24 mouse cellular contexts compared by ENCODE assay signal in the genomic region with DNA sequence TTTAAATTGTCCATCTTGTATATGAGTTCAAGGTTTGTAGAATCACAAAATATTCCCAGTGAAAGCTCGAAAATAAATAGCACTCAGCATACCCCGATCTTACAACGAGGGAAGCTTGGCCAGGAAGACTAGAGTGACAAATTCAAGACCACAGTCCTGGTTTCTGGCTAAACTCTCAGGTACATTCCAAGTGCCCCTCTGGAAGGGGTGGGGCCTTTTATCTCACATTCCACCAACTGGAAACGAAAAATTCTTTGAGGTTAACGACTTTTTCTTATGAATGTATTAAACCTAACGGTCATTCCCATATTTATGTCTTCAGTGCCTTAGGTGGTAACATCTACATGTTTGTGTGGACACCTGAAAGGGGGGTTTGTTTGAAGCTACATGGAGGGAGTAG. TPM values are rescaled to one million over a fixed set of nuclear protein-coding genes. Genes with fewer than 3 reads are reported as not detected.
DNase-seq lines count a peak whose midpoint lies in the region; ATAC-seq and TF ChIP-seq lines count a peak whose summit lies in the region.
"Had no signal": no experiment of that assay in that cellular context is flagged by ENCODE, and none has a peak within 500 bp of the region (broad histone marks: within the 10 kb centered on the region; RNA-seq: fewer than 3 reads in every experiment).

No protein-coding gene starts in this region.

- no peaks in the 10 kb centered on the region for H3K4me1 ChIP-seq in lung, embryonic 14.5 days (ENCODE audit: insufficient read depth)
- no peaks in the 10 kb centered on the region for H3K4me1 ChIP-seq in lung, adult 2 months (ENCODE audit: control insufficient read depth, insufficient read depth, low read length)
- peaks cover 10% of the 10 kb centered on the region for H3K4me1 ChIP-seq in lung, embryonic 16.5 days (replicated peaks; ENCODE audit: control insufficient read depth, insufficient read depth, low read length)
- H3K4me1 ChIP-seq: embryonic facial prominence, embryonic 10.5 days; embryonic facial prominence, embryonic 12.5 days; forebrain, embryonic 13.5 days; forebrain, embryonic 15.5 days had no signal

- H3K4me2 ChIP-seq in lung, embryonic 14.5 days, result no peak overlapping the region
- peak overlapping the region; percentile 11; the same call in 1 of the 2 replicates for H3K4me2 ChIP-seq in lung, embryonic 16.5 days (ENCODE audit: low read depth, low read length)
- H3K4me2 ChIP-seq: embryonic facial prominence, embryonic 12.5 days; forebrain, embryonic 13.5 days; forebrain, embryonic 15.5 days had no signal

- TF ChIP-seq CTCF in lung, embryonic 14.5 days (IDR thresholded peaks at IDR 0.05; ENCODE audit: low read depth), result no peak
- no peak for TF ChIP-seq CTCF in lung, adult 2 months (IDR thresholded peaks at IDR 0.05; ENCODE audit: insufficient read depth, low read length)

- no peak for TF ChIP-seq POLR2A in lung, adult 2 months (IDR thresholded peaks at IDR 0.05; ENCODE audit: borderline replicate concordance, extremely low read depth, low read depth, low read length)

- H3K9ac ChIP-seq in lung, embryonic 14.5 days, result no peak overlapping the region
- no peak overlapping the region for H3K9ac ChIP-seq in lung, embryonic 16.5 days (ENCODE audit: low read length)
- H3K9ac ChIP-seq: embryonic facial prominence, embryonic 12.5 days; forebrain, embryonic 13.5 days; forebrain, embryonic 15.5 days had no signal

- H3K4me3 ChIP-seq in lung, embryonic 14.5 days (ENCODE audit: low read depth, low read length), result no peak overlapping the region
- no peak overlapping the region for H3K4me3 ChIP-seq in lung, adult 2 months (replicated peaks; ENCODE audit: extremely low read depth, low read depth, low read length)
- H3K4me3 ChIP-seq in lung, embryonic 16.5 days (ENCODE audit: low read length), result no peak overlapping the region
- H3K4me3 ChIP-seq: embryonic facial prominence, embryonic 10.5 days; embryonic facial prominence, embryonic 12.5 days; forebrain, embryonic 13.5 days; forebrain, embryonic 15.5 days had no signal

- DNase-seq in lung, embryonic 14.5 days, result no peak
- no peak for DNase-seq in lung, adult 2 months
- no peak for DNase-seq in lung, adult 18-20 months
- peak; percentile 14 for DNase-seq in lung, postnatal 10 days
- no peak for DNase-seq in lung, postnatal 4 days
- DNase-seq: adrenal gland, adult 8-10 months; adrenal gland, postnatal 14 days; adrenal gland, postnatal 36 days; B cell, adult 2 months; cerebellum, adult 11-12 months; cerebellum, adult 2 months; cerebellum, adult 9-10 months; cerebellum, postnatal 10 days; cerebellum, postnatal 25 days had no signal

- H3K36me3 ChIP-seq in lung, embryonic 14.5 days (ENCODE audit: insufficient read depth), result no peaks in the 10 kb centered on the region
- no peaks in the 10 kb centered on the region for H3K36me3 ChIP-seq in lung, embryonic 16.5 days (ENCODE audit: control insufficient read depth, insufficient read depth, low read length)
- H3K36me3 ChIP-seq: embryonic facial prominence, embryonic 10.5 days; embryonic facial prominence, embryonic 12.5 days; forebrain, embryonic 15.5 days; G1E had no signal

- no peaks in the 10 kb centered on the region for H3K27me3 ChIP-seq in lung, embryonic 14.5 days (ENCODE audit: insufficient read depth, low read length)
- H3K27me3 ChIP-seq in lung, embryonic 16.5 days (ENCODE audit: control insufficient read depth, insufficient read depth, low read depth, low read length), result no peaks in the 10 kb centered on the region
- H3K27me3 ChIP-seq: CH12.LX; embryonic facial prominence, embryonic 12.5 days; forebrain, embryonic 13.5 days; forebrain, embryonic 15.5 days; Patski had no signal

- no peaks in the 10 kb centered on the region for H3K9me3 ChIP-seq in lung, embryonic 14.5 days (ENCODE audit: low read depth, low read length)
- no peaks in the 10 kb centered on the region for H3K9me3 ChIP-seq in lung, embryonic 16.5 days (ENCODE audit: control insufficient read depth, low read length)
- H3K9me3 ChIP-seq: embryonic facial prominence, embryonic 10.5 days; embryonic facial prominence, embryonic 12.5 days; forebrain, embryonic 13.5 days; forebrain, embryonic 15.5 days; G1E had no signal

- no peak for ATAC-seq in lung, embryonic 14.5 days (ENCODE audit: insufficient read depth)
- ATAC-seq in lung, embryonic 16.5 days (ENCODE audit: low read depth), result 0 out of 2 replicates have a peak, but pooled peaks have one; percentile 23
- ATAC-seq: activated CD4-positive, CD25-positive, alpha-beta regulatory T cell, adult 4 months; CD4-positive, CD25-positive, alpha-beta regulatory T cell, adult 4 months; forebrain, embryonic 13.5 days; forebrain, embryonic 15.5 days; Patski had no signal

- H3K27ac ChIP-seq in lung, embryonic 14.5 days (ENCODE audit: low read depth), result peak overlapping the region; percentile 21; the same call in 1 of the 2 replicates
- H3K27ac ChIP-seq in lung, embryonic 16.5 days (ENCODE audit: low read length), result peak overlapping the region; percentile 24
- H3K27ac ChIP-seq: embryonic facial prominence, embryonic 10.5 days; embryonic facial prominence, embryonic 12.5 days; forebrain, embryonic 13.5 days; forebrain, embryonic 15.5 days had no signal

- 57% methylated on average over 6 of the region's 6 CpGs for WGBS in lung, embryonic 14.5 days
- WGBS in lung, adult 2 months, result 61% methylated on average over 6 of the region's 6 CpGs
- WGBS in lung, embryonic 16.5 days, result 51% methylated on average over 6 of the region's 6 CpGs

RNA-seq across cellular contexts. Expression of gene Spred1, which starts 50.8 kb away (rescaled TPM):
- polyA plus RNA-seq in lung, embryonic 14.5 days (2014; fragmentation: Nextera tagmentation; extraction: Ambion mirVana), result 33.6 and 33.7 TPM in 2 replicates
- 7.4 and 8.4 TPM in 2 replicates for polyA plus RNA-seq in lung, adult 2 months (2012; rRNA removed)
- 9.8 and 10.4 TPM in 2 replicates for polyA plus RNA-seq in lung, embryonic 16.5 days (2015; fragmentation: Nextera tagmentation; extraction: Ambion mirVana)
